Mouse (Mus musculus): Measurements from ENCODE around the gene Sdc4.

The Sdc4 gene

DNA sequence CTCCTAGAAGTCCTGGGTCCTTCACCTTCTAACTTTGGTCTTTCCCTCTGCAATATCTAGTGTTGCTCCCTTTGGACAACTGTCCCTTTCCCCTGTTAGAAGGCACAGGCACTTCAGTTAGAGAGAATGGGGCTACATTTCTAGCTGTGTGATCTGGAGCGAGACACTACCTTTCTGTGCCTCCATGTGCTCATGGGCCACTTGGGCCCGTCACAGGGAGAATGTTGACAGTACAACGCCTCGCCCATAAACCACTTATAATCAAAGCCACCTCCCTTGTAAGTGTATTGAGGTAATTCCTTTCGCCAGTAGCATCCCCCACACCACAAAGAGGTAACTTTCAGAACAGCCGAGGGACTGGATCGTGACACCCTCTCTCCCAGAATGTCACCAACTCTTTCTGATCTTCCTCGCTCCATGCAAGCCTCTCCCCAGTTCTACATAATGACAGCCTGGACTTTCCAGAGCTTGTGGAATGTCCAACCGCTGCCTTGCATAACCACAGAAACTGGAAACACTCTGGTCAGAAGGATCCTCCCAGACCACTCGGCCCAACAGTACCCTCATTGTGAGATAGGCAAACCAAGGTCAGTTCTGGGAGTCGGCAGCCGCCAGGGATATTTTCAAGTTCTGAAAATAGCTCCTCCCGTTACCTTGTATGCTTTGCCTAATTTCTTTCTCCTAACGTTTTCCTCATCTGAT, 5.8 kb upstream of the Sdc4 start:
- no peak for DNase-seq

DNA sequence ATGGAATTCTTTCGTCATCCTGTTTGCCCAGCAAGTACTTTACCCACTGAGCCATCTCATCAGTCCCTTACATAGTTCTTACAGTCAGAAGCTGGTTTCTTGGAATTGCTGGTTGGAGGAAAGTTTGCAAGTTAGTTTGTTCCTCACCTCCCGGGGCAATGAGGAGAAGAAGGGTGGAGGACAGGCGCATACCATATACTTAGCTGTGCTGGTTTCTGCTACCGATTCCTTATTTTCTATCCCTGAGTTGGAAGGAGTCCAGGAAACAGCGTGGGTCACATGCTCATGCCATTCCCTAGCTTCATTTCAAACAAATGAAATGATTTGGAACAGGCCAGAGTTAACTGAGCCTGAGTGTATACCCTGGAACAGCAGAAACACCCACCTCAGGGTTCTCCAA, 5.2 kb upstream of the Sdc4 start:
- DNase-seq: no peak

DNA sequence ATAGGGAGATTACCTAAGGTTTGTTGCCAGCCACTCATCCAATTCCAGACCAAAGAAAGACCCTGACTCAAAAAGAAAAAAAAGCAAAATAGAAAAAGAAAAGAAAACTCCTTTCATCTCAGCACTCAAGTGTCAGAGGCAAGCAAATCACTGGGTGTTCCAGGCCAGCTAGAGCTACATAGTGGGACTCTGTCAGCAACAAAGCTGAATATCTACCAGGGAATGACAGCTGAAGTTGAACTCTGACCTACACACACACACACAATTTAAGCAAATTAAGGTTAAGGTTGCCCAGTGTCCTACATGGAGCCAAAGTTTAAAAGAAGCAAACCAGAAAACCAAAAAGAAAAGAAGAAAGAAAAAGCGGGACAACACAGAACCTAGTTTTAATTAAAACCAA, 4.5 kb upstream of the Sdc4 start:
- DNase-seq: no peak

DNA sequence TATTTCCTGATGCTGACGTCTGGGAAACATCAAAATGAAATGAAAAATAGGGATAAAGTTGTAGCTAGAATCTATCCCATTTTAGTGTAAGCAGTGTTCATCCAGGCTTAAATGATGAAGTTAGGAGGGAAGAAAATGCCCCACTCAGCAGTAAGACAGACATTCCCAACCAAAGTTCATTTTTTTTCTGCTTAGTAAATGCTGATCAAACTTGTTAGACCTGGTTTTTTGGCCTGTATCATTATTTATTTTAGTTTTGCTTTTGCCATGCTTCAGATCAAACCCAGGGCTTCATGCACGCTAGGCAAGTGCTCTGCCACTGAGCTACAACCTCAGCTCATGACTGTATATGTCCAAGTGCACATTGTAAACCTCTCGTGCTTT, 2.4 kb upstream of the Sdc4 start:
- no peak for DNase-seq

DNA sequence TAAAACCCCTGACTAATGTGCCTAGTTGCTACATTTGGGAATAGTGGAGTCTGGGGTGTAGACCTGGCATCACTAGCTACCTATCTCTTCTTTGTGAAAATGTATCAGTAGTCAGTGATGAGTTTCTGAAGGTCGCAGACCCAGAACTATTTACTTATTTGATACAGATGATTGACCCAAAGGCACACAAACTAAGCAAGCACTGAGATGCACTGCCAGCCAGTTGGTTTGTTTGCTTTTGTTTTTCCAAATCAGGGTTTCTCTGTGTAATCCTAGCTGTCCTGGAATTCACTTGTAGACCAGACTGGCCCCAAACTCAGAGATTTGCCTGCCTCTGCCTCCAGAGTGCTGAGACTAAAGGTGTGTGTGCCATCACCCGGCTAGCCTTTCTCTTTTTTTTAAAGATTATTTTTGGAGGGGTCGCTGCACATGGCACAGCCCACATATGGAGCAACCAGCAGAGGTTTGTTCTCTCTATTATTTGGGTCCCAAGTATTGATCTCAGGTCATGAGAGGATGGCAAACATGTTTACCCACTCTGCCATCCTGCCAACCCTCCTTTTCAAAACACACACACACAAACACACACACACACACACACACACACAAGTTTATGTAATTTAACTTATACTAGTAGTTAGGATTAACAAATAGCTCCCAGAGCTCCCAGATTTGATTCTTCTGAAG, 1.9 kb upstream of the Sdc4 start:
- DNase-seq: no peak

DNA sequence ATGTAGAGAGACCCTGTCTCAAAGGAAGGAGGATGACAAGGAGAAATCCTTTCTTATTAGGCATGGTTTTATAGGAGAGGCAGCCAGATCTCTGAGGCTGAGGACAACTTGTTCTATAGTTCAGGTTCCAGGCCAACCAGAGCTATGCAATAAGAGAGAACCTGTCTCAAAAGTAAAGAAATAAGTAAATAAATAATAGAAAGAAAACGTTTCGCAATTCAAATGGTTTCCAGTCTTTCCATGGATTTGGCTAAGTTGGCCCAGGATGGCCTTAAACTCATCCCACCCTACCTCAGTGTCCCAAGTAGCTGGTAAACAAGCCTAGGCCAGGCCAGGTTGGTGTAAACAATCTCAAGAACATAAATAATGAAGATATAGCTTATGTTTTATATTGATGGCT, 1.0 kb upstream of the Sdc4 start:
- no peak for DNase-seq

DNA sequence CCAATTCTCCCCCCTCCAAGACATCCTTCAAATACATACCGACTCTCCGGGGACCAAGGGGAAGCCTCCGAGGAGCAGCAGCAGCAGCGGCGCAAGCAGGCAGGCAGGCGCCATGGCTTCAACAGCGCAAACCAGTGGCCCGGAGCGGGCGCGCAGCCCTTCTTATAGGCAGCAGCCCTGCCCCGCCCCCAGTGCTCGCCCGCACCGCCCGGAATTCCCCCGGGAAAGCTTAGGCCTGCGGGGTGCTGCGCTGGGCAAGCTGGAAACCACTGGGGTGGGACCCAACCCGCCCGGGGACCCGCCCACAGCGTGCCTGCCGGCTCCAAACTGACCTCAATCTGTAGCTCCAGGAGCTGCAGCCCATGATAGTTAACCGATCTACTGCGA, 643 bp downstream of the Sdc4 start:
- DNase-seq: peak; percentile 75

DNA sequence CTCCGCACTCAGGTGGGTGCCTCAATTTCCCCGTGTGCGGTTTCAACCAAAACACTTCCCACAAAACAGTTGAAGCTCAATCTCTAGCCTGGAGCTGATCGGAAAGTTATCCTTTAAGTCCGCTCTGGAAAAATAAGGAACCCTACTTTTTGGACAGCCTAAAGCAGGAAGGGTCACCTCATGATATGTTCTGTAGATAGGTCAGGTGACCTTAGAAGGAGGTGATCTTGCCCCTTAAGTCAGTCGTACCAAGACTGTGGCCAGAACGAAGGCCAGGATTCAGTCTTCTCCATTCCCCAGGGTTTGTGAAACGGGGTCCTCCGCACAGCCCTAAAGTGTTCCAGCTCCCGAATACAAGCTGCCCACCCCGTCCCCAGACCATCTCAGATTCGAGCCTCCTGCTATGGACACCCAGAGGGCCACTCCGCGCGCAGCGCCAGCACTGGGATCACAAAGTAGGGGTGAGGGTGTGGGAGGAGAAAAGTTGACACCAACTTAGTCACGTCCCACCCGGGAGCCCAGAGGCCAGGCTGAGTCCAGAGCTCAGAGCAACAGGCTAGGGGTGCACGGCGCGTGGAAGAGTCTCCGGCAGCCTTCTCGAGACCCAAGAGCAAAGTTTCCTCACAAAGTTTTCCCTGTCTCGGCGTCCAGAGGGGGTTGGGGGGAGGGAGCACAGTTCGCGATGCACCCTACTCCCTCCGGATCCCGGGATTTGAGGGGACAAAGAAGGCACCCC, 1.2 kb downstream of the Sdc4 start:
- no peak for DNase-seq

DNA sequence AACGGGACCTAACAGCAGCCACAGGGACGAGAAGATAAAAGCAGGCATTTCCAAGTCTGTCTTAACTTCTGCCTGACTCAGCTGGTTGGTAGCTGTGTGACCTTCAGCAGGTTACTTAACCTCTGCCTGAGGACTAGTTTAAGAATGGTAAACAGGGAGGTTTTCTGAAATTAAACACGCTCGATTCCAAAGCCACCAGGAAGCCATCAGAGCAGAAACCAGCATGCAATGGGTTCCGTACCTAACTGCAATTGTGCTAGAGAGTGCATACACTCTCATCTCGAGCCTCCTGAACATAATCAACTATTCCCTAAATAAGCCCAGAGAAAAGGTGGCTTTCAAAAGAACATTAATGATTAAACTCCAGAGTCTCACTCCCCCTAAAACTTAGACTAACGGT, 2.0 kb downstream of the Sdc4 start:
- DNase-seq: no peak

DNA sequence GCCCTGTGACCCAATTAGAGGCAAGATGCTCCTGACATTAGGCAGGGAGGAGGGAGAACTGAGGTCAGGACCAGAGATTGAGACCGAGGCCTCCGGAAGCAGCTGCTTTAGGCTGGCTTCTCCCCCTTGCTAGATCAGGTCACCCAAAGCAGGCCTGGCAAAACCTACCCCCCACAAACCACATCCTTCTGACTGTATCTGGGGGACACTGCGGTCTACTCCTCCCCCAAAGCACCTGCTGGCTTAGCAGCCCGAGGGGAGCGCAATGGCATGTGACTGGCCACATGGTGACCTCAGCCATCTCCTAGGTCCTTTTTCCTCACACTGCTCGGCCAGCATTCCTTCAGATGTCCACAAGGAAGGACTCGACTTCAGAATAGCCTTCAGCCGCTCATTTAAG, 2.5 kb downstream of the Sdc4 start:
- DNase-seq: no peak

DNA sequence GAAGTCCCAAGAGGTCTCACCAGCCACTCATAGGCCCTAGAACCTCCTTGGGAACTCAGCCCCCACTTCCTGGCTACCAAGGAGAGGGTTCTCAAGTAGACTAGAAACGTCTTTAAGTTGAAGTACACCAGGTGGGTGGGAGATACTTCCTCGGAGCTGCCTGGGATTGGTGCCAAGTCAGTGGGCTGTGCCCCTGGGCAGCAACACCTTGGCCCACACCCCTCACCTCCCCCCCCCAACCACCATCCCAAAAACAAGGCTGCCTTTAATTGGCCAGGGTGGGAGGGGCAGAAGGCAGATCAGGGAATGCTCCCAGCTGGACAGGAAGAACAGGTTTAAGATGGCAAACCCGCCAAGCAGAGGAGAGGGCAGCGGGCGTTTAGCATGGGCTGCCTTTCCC, 3.4 kb downstream of the Sdc4 start:
- no peak for DNase-seq

DNA sequence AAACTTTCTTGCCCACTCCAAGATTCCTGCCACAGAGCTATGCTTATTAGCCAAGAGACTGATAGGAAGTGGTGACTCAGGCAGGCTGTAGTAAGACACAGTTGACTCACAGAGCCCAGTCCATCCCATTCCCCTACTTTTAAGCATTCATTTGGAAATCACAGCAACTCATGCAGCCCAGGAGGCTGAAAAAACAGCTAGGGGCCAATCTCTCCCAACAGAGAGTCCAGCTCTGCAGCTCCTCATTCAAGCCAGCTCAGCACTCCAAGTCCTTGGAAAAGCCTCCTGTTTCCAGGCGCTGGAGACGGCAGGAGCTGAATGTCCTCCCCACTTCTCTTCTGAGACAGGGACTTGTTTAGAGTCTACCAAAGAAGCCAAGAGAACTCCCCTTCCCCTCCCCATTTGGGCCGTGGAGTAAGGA, 4.7 kb downstream of the Sdc4 start:
- no peak for DNase-seq

DNA sequence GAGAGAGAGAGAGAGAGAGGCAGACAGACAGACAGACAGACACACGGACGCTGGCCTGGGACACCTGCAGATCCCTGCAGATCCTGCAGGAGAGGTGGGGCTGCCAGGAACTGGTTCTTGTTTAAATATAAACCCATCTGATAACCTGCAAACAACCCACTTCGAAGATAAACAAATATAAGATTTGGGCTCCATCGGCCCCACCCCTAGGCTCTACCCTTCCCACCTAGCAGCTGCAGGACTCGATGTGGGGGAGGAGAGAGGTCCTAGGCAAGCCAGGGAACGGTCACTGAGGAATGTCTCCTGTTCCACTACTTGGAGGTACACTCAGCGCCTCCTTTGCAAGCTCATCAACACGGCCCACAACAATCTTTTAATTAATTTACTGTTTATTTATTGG, 5.4 kb downstream of the Sdc4 start:
- DNase-seq: no peak

DNA sequence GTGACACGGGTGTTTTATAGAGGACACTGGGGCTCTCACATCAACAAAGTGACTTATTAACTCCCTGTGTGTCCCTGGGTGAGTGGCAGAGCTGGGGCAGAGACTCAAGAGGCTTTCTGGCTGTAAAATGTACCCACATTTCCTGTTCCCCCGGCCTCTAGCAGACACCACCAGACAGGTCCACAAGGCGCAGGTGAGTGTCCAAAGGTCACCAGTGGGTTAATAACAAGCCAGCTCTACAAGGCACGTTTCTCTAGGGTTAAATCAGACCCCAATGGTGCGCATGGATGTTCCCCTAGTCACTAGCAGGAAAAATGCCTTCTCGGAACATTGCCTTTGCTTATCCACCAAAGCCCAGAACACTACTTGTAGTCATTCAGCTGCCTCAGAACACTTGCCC, 6.0 kb downstream of the Sdc4 start:
- DNase-seq: no peak

DNA sequence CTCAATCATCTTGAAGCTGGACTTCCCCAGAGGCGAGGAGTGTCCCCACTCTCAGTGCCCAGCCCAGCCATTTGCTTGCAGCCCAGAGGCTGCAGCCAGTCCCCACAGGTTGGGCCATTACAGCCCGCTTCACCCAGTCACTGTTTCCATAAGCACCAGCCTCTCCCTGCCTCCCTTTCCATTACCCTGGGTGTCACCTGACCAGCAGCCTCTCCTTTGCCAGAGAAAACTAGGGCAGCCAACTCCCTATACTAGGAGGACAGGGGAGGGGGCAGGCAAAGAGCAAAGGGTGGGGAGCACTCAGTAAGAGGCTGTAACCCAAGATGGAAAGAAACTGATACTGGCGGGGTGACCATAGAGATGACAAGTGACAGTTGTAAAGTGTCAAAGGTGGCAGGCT, 6.7 kb downstream of the Sdc4 start:
- DNase-seq: no peak

DNA sequence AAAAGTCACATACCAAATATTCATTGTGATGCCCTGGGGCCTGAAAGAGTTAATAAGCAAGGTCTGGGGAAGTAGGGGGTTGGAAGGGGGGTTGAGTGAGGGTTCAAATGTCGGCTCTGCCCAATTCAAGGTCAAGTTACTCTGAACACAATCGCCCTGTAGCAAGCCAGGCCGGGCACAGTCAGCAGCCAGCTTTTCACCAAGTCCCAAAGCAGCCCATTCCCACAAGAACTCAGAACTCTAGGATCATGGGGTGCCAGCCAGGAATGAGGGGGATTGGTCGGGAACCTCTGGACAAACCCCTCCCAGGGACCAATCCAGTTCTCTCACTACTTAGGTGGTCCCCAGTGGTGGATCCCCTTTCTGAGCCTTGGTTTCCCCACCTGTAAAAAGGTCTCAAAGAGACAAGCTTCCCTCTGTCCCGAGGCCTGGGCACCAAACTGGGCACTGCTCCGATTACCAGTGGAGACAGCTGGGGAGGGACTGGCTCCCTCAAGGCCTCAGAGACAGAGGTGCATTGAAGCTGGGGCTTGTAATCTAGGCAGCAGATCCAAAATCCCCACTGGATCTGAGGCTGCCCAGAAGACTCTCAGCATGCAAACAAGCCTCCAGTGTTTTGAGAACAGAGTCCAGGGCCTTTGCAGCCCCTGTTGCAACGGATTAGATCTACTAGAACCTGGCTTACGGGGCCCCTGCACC, 7.3 kb downstream of the Sdc4 start:
- DNase-seq: no peak

DNA sequence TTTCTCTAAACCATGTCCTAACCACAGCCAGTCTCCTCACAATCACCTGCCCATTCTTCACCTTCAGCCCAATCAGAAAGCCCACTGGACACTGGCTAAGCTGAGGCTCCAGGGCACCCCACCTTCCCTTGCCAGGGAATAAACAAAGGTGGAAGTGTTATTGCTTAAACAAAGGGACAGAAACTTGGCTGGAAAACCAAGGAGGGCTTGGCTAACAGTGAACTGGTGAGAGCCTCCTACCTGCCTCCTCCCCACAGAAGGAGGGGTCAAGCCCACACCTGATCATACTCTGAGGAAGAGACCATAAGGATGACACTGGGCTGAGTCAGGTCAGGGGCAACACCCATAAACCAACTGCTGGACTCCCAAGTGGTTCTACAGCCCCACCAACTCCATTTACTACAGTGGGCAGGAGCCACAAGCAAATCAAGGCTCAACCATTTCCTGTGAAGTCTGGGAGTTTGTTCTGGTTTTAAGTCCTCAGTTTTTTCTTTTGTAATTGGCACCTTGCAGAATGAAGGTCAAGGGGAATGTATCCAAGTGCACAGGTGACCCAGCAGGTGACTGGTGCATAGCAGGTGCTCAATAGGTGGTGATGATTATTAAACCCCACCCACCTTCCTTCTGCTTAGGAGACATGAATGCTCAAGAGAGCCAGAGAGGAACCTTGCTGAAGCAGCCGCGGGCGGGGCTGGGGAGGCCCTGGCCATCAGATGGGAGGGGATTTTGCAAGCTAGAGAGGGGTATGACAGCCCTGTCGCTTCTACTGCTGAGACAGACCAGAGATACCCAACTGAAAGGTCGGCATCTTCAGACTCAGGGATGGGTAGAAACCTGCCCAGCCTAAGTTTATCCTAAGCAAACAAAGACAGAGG, 8.2 kb downstream of the Sdc4 start:
- no peak for DNase-seq

DNA sequence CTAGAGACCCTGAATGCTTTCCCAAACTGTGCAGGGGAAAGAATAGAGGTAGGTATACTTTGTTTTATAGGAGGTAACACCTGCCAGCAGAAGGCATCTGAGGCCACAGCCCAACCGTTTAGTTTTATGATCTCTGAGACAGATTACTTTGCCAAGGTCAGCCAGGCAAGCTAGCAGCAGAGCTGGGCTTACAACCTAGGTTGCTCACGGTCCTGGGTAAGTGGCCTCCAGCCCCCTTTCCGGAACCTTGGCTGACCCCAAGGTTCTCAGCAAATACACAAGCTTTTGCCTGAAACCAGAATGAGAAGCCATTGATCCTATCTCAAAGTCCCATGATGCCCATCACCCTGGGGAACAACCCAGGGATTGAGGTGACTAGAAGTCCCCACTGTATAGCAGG, 9.0 kb downstream of the Sdc4 start:
- DNase-seq: no peak

DNA sequence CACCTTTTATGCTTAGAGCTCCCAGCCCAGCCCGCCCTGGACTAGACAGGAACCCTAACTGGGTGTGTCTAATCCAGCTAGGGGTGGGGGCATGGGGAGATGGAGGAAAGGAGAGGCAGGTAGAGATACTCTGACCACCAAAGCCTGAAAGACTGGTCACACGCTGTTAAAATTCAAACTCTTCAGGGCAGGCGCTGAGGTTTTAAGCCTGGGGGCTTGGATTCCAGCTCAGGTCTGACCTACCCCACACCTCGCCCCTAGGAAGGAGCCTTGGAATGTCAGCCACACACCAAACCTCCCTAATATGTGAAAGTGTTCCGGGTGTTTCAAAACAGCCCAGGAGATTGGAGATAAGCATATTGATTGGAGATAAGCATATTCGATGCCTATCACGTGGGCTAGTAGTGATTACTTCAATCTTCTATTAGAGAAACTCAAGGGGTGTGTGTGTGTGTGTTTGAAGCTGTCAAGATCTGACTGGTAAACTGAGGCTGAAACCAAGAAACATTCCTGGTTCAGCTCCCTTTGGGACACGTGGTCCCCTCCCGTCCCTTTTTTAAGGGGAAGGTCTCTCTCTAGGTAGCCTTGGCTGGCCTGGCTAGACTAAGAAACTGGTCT, 10.3 kb downstream of the Sdc4 start:
- DNase-seq: no peak

DNA sequence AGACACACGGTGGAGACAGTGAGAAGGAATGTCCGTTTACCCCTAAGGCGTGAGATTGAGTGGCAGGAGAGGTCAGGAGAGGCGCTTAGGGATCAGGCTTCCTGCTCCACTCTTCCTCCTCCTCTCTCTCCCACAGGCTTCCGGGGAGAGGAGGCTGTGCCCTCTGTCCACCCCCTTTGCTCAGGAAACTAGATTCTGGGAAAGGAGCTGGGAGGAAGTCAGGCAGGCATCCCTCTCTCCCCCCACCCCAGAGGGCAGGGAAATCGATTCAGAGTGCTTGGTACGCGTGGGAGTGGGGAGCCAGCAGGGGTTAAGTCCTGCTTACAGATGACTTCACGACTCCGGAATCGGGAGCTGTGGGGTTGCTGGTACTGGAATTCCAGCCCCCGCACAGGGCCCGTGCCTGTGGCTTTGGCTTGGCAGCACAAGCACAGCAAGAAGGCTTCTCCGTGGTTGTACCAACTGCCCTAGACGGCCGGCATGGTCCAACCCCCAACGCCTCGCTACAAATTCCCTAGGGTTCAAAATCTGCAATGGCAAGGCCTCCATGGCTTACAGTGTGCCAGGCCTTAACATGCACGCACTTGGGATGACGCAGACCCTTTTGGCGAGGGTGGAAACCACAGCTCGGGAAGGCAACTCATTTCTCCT, 11.0 kb downstream of the Sdc4 start:
- no peak for DNase-seq

DNA sequence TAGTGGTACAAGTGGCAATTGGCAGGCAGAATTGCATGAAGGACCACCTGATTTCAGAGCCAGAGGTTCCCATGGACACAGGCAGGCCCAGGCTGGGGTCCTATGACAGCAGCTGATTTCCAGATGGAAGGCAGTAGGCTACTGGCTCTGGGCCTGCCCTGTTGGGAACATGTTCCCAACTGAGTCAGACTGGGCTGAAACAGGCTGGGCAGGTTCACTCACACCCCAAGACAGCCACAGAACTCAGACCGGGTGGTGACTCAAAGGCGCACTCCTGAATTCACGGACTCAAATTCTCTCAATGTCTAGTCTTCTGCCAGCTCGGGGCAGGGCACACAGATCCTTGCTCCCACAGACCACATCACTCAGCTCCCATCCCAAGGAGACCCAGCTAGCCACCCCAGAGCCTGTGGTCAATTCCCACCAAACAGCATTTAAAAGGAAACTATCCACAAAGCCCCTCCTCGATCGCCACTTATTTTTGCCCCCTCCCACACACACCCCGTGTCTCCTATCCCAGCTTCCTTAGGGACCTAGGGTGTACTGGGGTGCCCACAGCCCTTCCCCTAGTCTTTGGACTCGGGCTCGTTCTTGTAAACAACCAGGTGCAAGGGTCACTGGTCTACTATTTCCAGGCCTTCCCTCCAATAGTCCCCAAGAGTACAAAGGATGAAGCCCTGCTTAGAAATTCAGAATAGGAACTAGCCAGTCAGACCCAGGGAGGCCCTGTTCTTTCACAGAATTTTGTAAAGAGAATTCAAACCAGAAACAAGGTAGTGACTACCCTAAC, 11.8 kb downstream of the Sdc4 start:
- no peak for DNase-seq

Measured in right cerebral cortex, postnatal 14 days (tissue).